Mouse (Mus musculus) testis, adult 2 months (tissue): ENCODE measurements at regions not wholly inside any gene's neighbourhood (a gene's known extent, or its start where the extent isn't known, plus 50 kb on each side); places are given as distances from the start of the nearest gene placed in this dataset.

Source experiments
- CTCF ChIP-seq: fragments of 200-500 bp; IDR thresholded peaks from 2 replicates; pipeline ENCODE4 v1.5.1; 2012; ENCODE audit warnings: low read depth, mild to moderate bottlenecking, inconsistent platforms, low read length, moderate library complexity; ENCODE audit not compliant: control insufficient read depth, insufficient read depth, insufficient replicate concordance
- POLR2A ChIP-seq: fragments of 200-500 bp; IDR thresholded peaks from 2 replicates; pipeline ENCODE4 v1.6.1; 2012; ENCODE audit warnings: low read depth, mild to moderate bottlenecking, inconsistent platforms, low read length, moderate library complexity; ENCODE audit not compliant: control insufficient read depth

- TF ChIP-seq CTCF = no peak
- TF ChIP-seq POLR2A = no peak
These were observed 198.6 kb downstream of the Efnb2 start for GRCm38 (mm10) chr8:8462455-8462854.
